Mouse (Mus musculus) sigmoid colon, adult 10 weeks (tissue): ENCODE data around the gene Tnfsf14. TPM values are rescaled to one million over a fixed set of nuclear protein-coding genes. Genes with fewer than 3 reads are reported as not detected.

ENCODE experiments used
- polyA plus RNA-seq: library from polyadenylated mRNA; stranded (reverse); fragments of 350-450 nt; fragmentation: Illumina TruSeq; extraction: RNeasy Lipid Tissue Mini Kit (QIAGEN cat#74804); gene quantifications from one replicate; pipeline ENCODE4 v1.2.3, GENCODE M21; 2014; ENCODE audit warnings: low read depth, low replicate concordance

Gene Tnfsf14
- not detected for polyA plus RNA-seq

DNA sequence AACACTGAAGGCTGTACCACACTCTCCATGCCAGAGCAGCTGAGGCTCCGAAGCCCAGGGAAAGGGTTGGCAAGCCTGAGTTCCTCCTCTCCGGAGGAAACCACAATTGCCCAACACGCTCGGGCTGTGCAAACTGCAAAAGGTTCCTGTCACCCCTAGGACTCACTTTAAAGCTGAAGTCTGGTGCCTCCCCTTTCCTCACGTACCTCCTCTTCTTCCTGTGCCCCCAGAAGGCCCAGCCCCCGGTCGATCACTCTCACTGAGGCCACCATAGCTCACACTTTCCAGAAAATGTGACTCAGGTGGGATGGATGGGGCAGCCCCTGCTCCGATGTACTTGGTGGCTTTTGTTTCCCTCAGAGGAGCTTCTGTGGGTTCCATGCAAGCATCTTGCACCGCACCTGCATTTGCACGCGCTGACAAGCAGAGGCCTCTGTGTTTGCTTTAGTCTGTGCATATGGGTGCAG is at the start of gene Tnfsf14:
Tnfsf14 (minus strand) TSS at position 137 of the 467 bp plus-strand sequence.

DNA sequence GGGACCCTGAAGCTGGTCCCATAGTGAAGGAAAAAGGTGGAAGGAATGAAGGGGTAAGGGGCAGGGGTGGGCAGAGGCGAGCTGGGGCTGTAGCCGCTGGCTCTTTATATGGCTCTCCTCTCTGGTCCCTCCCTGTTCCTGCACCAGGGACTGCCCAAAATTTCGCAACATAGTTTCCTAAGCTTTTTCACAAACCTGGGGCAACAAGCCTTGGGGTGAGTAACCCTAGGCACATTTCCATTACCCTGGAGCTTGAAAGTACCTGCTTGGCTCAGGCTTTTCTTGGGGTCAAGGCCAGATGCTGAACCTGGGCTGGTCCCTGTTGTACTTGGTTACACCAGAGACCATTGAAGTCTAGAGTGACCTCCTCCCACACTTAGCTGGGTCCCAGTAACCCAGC is 34.0 kb upstream of the Tnfsf14 start, which contains the start of gene C3:
C3 (minus strand) TSS at position 123 of the 400 bp plus-strand sequence.

DNA sequence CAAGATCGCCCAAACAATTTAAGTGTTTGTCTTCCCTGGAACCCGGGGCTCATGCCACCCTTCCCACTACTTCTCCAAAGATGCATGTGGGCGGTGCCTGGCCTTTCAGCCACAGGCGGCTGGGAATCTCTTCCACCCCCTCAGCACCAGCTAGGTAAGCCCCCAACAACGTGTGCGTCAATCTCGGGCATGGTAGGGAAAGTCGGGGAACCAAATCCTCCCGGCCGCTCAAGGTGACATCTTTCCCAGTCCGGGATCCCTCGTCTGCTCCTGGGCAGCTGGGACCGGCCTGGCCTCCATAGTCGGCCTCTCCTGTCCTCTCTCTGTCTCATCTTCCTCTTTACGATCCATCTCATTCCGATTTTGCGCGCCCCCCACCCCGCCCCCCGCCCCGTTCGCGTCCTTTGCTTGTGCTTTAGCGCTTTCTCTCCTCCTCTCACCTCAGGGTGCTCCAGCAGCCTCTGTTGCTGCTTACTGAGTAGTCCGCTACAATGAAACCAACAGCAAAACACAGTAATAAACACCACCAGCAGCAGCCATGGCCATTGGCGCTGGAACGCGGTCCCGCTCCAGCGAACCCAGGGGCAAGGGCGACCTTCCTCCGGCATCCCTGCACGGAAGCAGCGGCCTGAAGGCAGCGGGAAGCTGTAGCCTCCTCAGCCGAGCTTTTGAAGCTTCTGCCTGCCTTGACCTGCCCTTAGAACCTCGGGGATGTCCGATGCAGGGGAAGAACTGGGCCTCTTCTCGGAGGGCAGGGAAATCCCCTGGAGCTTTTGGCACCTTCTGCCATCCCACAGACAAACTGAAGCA is 44.8 kb downstream of the Tnfsf14 start, which contains the start of gene Cd70:
Cd70 (minus strand) TSS at position 784 of the 810 bp plus-strand sequence.

Other genes starting within 250 kb of the Tnfsf14 start
- 34.9 TPM for gene Acer1, start 212.1 kb downstream of the Tnfsf14 start, polyA plus RNA-seq
- 1.6 TPM for gene Clpp, start 203.9 kb downstream of the Tnfsf14 start, polyA plus RNA-seq
- 3.2 TPM for gene Alkbh7, start 196.8 kb downstream of the Tnfsf14 start, polyA plus RNA-seq
- not detected for gene Pspn, start 194.2 kb downstream of the Tnfsf14 start, polyA plus RNA-seq
- gene Gtf2f1, start 182.9 kb downstream of the Tnfsf14 start, polyA plus RNA-seq: 2.0 TPM
- not detected for gene Gm17949, start 182.7 kb downstream of the Tnfsf14 start, polyA plus RNA-seq
- 8.6 TPM for gene Khsrp, start 162.7 kb downstream of the Tnfsf14 start, polyA plus RNA-seq
- gene Slc25a41, start 152.5 kb downstream of the Tnfsf14 start, polyA plus RNA-seq: not detected
- 38.8 TPM for gene Crb3, start 135.1 kb downstream of the Tnfsf14 start, polyA plus RNA-seq
- 6.9 TPM for gene Slc25a23, start 134.3 kb downstream of the Tnfsf14 start, polyA plus RNA-seq
- gene Dennd1c, start 115.7 kb downstream of the Tnfsf14 start, polyA plus RNA-seq: 5.6 TPM
- 1.0 TPM for gene Tubb4a, start 106.4 kb downstream of the Tnfsf14 start, polyA plus RNA-seq
- gene Tnfsf9, start 88.9 kb downstream of the Tnfsf14 start, polyA plus RNA-seq: 0.47 TPM
- gene Cd70, start 44.4 kb downstream of the Tnfsf14 start, polyA plus RNA-seq: not detected
- 48.2 TPM for gene C3, start 34.0 kb upstream of the Tnfsf14 start, polyA plus RNA-seq
- gene Gpr108, start 54.3 kb upstream of the Tnfsf14 start, polyA plus RNA-seq: 2.0 TPM
- gene Trip10, start 55.3 kb upstream of the Tnfsf14 start, polyA plus RNA-seq: 6.3 TPM
- 1.7 TPM for gene Vav1, start 84.9 kb upstream of the Tnfsf14 start, polyA plus RNA-seq
- gene Adgre1, start 164.5 kb upstream of the Tnfsf14 start, polyA plus RNA-seq: 14.3 TPM